Mouse (Mus musculus) G1E (cell line): ENCODE data around the gene Rnf168.

Experiments used
- CTCF ChIP-seq: IDR thresholded peaks from 2 replicates; pipeline ENCODE4 v1.5.1; 2012; ENCODE audit warnings: low read depth, low read length, inconsistent platforms, mixed read lengths
- TAL1 ChIP-seq: conservative IDR thresholded peaks from 2 replicates; pipeline ENCODE4 v1.6.1; 2012; ENCODE audit warnings: low read depth, low read length, inconsistent platforms, mixed read lengths

GRCm38 (mm10) chr16:32303046-32303445 lies 25.8 kb downstream of the Rnf168 start:
- no peak for TF ChIP-seq TAL1
- TF ChIP-seq CTCF = no peak
